Mouse (Mus musculus): Measurements from ENCODE around the gene Mrrf.

DNA sequence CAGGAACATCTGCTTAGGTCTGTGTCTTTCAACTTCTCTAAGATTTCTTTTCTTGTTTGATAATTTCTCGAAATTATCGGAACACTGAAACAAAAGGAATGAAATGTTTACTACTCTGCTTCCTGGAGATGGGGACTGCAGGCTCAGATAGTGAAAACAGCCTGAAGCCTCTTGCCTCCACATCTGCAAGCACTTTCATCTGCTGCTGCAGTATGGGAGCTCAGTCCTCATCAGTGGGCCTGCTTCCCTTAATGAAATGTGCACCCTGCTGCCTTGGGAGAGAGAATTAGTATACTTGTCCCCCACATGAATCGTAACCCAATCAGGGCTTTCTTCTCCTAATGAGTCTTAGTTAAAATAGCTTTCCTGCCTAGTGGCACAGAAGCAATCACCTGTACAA, 7.1 kb upstream of the Mrrf start:
- TF ChIP-seq GATA1 (IDR thresholded peaks at IDR 0.05; ENCODE audit: borderline replicate concordance, low read length) (no peak), FLI1 (IDR thresholded peaks at IDR 0.05; ENCODE audit: low read length) (no peak)
